Mouse (Mus musculus): ENCODE measurements at regions not wholly inside any gene's neighbourhood (a gene's known extent, or its start where the extent isn't known, plus 50 kb on each side); places are given as distances from the start of the nearest gene placed in this dataset. TPM values are rescaled to one million over a fixed set of nuclear protein-coding genes. Genes with fewer than 3 reads are reported as not detected.

DNA sequence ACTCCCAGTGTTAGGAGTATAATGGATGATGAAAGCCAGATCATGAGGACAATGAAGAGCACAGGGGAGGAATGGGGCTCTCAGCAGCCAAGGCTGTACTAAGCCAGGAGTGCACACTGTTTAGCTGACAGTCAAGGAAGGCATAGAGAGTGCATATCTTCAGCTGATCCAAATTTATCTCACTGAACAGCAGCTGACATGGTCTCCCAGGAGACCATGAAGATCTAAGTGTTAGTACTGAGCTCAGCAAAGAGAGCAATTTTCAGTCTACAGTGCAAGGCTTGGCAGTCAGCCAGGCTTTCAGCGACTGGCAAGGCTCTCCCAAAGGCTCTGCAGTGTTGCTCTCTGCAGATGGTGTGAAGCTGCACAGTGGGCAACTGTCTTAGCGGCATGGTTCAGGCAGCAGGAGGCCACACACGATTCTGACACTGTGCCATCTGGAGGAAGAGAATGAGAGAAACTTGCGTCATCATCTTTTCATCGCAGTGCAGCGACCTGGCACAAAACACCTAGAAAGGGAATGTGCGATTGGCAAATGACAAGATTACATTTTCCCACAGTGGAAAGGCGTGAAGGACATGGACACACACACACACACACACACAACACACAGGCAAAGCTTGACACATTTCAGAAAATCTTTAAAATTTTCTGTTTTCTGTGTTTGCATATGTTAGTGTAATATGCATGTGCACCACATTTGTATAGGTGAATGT is 66.7 kb upstream of the Zcchc13 start:
- no peak overlapping the region for H3K4me3 ChIP-seq (replicated peaks)
- H3K4me2 ChIP-seq = no peak overlapping the region
- no peak for ATAC-seq (replicated peaks; ENCODE audit: low FRiP score)
- H3K9ac ChIP-seq = no peak overlapping the region
- H3K36me3 ChIP-seq = peaks cover 19% of the 10 kb centered on the region
- H3K4me1 ChIP-seq = no peaks in the 10 kb centered on the region
- no peaks in the 10 kb centered on the region for H3K27me3 ChIP-seq
- no peaks in the 10 kb centered on the region for H3K9me3 ChIP-seq (replicated peaks)
- no peak overlapping the region for H3K27ac ChIP-seq
- WGBS = 78% methylated on average over 8 of the region's 8 CpGs

DNA sequence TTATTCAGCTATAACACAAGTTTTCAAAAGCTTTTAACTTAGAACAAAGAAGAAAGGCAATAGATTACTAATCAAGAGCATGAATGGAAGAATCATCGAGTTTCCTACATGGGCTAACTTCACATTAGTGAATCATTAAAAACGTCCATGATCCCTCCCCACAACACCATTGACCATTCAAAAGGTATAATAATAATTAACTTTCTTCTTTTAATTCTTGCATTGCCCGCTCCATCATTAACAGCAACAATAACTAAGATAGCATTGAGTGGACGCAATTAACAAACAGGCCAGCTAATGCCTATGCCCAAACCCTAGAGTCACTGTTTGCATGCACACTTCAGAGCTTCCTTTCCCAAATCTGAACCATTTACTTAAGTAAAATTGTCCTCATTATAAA is 57.0 kb upstream of the Zcchc13 start:
- Histone ChIP-seq H3K27ac (no peak overlapping the region), H3K27me3 (no peaks in the 10 kb centered on the region), H3K4me2 (no peak overlapping the region), H3K4me1 (no peaks in the 10 kb centered on the region), H3K4me3 (replicated peaks) (no peak overlapping the region), H3K36me3 (0 out of 2 replicates have a peak, but pooled peaks cover 11% of the 10 kb centered on the region), H3K9me3 (replicated peaks) (no peaks in the 10 kb centered on the region), H3K9ac (no peak overlapping the region)
- 77% methylated on average over 4 of the region's 4 CpGs for WGBS
- no peak for ATAC-seq (replicated peaks; ENCODE audit: low FRiP score)

DNA sequence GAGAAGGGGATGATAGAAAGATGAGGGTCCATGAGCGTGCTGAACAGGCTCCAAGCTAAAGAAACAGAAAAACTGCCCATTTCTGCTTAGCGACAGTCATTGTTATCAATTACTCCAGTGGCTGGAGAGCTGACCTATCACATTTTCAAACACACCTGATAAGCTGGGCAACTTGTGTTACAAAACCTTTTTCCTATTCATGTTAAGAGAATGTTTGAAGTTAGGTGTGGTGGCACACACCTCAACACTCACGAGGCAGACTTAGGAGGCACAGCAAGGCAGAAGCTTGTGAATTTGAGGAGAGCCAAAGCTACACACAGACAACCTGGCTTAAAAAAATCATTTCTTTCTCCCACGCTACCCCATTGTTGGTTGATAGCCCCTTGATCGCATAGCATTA is 50.9 kb upstream of the Zcchc13 start:
- no peak overlapping the region for H3K4me3 ChIP-seq (replicated peaks)
- no peak overlapping the region for H3K27ac ChIP-seq
- H3K27me3 ChIP-seq = no peaks in the 10 kb centered on the region
- no peak overlapping the region for H3K9ac ChIP-seq
- peaks cover 7% of the 10 kb centered on the region; the same call in 1 of the 2 replicates for H3K36me3 ChIP-seq
- H3K9me3 ChIP-seq (replicated peaks) = no peaks in the 10 kb centered on the region
- H3K4me1 ChIP-seq = no peaks in the 10 kb centered on the region
- no peak overlapping the region for H3K4me2 ChIP-seq
- 91% methylated on average over 5 of the region's 5 CpGs for WGBS
- ATAC-seq (replicated peaks; ENCODE audit: low FRiP score) = no peak

MicroRNAs encoded in the stretch of these regions (microRNA counts, 519-probe panel; counts per million panel counts)
- microRNA mmu-miR-374 = 3,197 counts per million, percentile 85 among the panel's probes with 10 or more counts
- 2,670 counts per million, percentile 61 among the panel's probes with 10 or more counts for microRNA mmu-miR-421

Small RNA genes in the stretch of these regions (microRNA-seq; reads per million reads assigned to microRNA genes)
- gene Mir374b (not detected), gene Mir374c (not detected), gene Mir421 (384 reads per million, percentile 72 among the genes with 10 or more reads in this experiment)

All from kidney, embryonic 15.5 days (tissue).